Mouse (Mus musculus) frontal cortex, adult 2 months (tissue): ENCODE data around the gene Nphp1. TPM values are rescaled to one million over a fixed set of nuclear protein-coding genes. Genes with fewer than 3 reads are reported as not detected.

Experiments
- DNase-seq, 2 experiments: peaks; one replicate each; pipeline ENCODE4 v3.0.0; 2022; ENCODE audit warnings: low spot score in 1 of 2; ENCODE audit errors: extremely low spot score in 1 of 2
- polyA plus RNA-seq: library from polyadenylated mRNA; depleted of rRNA; stranded (reverse); fragments of >200 nt; gene quantifications from 2 replicates; pipeline ENCODE4 v1.2.3, GENCODE M21; 2012; rRNA removed

The Nphp1 gene
- 20.8 and 22.3 TPM in 2 replicates for polyA plus RNA-seq

DNA sequence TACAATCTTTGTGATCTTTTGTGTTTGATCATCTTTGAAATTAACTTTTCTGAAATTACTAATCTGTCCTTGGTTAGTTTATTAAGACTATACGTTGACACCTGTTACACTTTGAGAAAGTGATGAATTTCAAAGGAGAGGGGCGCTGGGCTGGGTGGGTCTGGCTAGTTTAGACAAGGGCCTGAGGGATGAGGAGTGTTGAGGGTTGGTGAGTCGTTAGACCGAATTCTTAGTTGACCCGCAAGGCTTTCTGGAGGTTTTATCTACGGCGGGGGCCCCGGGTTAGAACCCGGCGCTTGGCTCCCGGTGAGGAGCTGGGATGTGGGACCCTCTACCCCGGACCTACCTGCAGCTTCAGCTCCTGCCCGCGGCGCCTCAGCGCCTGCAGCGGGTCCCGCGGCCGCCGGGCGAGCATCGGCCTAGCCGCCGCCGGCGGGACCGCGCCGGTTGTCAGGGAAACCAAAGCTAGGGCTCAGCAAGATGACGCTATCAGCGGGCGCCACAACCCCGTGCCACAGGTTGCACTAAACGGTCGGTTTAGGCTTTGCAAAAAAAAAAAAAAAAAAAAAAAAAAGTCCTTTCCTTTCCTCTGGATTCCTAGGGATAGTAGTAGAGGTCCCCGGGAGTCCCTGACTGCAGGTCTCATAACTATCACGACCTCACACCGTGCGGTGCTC lies at the start of gene Nphp1:
Gene Nphp1 (minus strand): TSS at position 458 of the 677 bp plus-strand sequence.
- peak; percentile 56 to 88 for DNase-seq

GRCm38 (mm10) chr2:127832833-127833190 lies 44.1 kb upstream of the Nphp1 start:
- DNase-seq = peak in 1 of 2 experiments; percentile 19

GRCm38 (mm10) chr2:127832103-127832832 lies 43.6 kb upstream of the Nphp1 start:
- no peak for DNase-seq

DNA sequence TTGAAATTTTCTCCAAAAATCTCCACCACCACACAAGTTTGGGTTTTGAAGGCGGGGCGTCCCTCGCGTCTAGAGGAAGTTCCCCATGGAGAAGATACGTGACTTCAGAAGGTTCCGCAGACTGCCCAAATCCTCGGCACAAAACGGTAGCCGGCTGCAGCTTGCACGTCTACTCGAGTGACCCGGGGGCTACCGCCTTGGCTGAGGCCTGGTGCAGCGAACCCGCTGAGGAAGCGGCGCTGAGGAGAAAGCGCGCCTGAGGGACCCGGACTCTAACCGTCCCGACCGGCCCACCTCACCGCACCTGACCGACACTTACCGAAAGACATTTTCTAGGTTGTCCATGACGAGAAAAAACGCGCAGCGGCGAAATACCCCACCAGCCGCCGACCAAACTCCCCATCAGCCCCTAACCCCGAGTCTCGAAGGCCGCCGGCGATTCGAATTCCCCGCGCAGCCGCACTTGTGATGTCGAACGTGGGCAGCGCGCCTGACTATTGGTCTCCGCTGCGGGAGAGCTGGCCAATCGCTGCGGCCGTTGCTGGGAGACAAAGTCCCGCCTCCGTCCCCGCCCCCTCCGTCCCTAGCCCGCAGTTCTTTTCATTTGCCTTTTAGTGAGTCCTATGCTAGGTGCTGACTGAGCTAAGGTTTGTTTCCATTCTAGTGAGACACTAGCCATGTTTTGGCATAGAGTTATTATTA lies 42.9 kb upstream of the Nphp1 start, which contains the start of gene Bub1:
Gene Bub1 (minus strand): TSS at position 465 of the 702 bp plus-strand sequence.
- DNase-seq = peak; percentile 80 to 93

- DNase-seq = peak; percentile 86 to 96
Observed at GRCm38 (mm10) chr2:127791919-127792603, 3.4 kb upstream of the Nphp1 start, which contains the start of gene Mtln. Gene Mtln (minus strand): TSS chr2:127792488.

DNA sequence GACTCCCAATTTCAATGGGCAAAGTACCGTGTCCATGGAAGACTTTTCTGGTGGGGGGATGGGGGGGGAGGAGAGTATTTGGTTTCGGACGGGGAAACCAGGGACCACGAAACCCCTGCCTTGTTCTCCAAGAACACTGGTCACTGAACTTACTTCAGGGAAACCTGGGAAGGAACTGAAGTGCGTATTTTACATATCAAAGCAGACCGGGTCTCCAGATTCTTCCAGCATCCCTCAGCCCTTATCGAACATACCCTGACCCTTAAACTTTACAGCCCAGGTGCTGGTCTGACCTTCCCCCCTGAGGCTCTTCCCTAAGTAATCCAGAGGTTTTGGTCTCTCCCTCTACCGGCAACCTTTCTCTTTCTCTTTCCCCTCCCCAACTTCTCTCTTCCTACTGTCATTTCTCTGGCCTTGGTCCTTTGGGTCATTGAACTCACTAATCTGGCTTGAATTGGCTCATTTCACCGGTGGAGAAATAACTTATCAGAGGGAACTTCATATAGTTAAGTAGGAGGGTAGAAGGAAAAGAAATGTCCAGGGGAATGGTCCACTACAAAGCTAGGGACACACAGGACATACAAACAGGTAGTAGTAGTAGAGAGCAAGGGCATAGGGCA lies 1.1 kb upstream of the Nphp1 start:
- DNase-seq = no peak

GRCm38 (mm10) chr2:127789138-127789537 lies 441 bp upstream of the Nphp1 start:
- DNase-seq = peak in 1 of 2 experiments; percentile 19

DNA sequence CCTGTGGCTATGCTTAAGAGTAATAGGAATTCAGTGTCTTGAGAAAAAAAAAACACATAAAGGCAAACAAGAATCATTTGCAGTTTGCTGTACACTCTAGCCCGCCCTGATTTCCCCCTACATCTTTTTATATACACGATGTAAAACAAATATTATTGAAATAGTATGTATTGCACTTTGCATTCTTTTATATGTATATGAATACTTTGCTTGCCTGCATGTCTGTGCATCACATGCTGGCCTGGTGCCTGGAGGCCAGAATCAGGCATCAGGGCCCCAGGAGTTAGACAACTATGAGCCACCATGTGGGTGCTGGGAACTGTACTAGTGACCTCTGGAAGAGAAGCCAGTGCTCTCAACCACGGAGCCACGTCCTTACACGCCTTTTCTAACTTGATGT lies 1.5 kb downstream of the Nphp1 start:
- DNase-seq = no peak

DNA sequence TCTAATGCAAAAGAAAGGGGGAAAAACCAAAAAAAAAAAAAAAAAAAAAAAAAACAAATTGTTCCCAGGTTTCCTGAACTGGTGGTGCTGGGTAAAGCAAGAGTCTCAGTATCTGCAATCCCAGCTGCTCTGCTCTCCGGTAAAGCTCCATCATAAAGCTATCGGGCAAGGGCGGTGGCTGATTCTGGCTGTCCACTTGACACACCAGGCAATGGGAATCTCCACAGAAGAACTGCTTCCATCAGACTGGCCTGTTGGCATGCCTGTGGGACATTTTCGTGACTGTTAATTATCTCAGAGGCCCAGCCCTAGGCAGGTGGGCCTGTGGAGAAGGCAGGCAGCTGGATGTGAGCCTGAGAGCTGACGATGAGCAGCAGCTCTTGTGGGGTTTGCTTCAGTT lies 10.2 kb downstream of the Nphp1 start:
- no peak for DNase-seq

DNA sequence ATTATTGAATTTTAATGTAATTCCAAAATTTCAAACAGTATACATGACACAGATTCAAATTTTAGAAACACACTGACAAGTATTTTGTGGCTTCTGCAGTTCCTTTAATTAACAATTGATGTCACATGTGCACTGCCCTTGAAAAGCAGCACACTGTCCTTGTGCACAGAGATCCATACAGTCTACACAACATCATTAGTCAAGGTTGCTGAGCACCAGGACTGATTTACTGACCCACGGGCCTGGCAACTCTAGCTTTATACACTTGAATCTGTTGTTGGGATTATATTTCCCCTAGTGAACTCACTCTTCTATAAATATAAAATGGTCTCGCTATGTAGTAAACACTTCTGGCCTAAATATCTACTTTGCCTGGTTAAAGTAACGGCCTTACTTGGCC lies 13.7 kb downstream of the Nphp1 start:
- no peak for DNase-seq

- DNase-seq = no peak
Observed at GRCm38 (mm10) chr2:127774578-127774941, 14.1 kb downstream of the Nphp1 start.

DNA sequence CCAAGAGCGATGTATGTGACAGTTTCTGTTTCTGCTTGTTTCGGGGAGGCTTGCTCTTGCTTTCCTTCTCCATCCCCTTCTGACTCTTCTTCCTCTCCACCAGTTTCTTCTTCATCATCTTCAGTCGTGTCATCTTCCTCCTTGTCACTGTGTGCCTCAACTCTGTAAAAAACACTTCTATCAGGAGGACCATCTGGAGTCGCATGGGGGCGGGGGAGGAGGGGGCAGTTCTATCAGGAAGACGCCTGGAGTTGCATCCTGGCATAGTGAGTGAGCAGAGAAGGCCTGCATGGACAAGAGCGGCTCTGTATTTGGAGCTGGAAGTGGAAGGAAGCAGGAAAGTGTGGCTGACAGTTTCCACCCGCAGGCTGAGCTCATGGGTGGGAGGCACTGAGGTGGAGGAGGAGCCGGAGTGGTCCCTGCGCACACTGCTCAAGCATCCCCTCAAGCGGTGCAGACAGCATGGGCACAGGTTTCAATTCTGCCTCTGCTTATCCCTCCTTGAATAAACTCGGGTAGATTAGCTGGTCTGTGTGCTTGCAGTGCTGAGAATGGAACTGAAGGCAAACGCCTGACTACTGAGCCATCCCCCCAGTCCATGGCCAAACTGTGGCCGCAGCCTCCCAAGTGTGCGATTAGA lies 14.6 kb downstream of the Nphp1 start:
- no peak for DNase-seq

DNA sequence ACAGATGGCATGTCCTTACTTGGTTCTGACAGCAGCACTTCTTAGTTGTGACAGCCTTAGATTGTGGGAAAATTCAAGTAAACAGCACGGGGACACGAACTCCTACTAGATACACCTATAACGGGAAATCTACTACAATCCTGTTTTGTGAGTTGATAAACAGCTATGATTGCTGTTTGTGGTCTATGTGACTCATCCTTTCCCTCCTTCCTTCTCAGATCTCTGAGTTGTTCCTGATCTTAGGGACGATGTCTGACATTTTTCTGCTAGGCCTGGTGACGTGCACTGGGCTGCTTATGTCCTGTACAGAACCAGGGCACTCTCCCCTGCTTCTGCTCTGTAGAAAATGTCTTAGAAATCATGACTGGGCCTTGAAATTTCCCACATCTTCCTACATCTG lies 27.1 kb downstream of the Nphp1 start:
- no peak for DNase-seq

DNA sequence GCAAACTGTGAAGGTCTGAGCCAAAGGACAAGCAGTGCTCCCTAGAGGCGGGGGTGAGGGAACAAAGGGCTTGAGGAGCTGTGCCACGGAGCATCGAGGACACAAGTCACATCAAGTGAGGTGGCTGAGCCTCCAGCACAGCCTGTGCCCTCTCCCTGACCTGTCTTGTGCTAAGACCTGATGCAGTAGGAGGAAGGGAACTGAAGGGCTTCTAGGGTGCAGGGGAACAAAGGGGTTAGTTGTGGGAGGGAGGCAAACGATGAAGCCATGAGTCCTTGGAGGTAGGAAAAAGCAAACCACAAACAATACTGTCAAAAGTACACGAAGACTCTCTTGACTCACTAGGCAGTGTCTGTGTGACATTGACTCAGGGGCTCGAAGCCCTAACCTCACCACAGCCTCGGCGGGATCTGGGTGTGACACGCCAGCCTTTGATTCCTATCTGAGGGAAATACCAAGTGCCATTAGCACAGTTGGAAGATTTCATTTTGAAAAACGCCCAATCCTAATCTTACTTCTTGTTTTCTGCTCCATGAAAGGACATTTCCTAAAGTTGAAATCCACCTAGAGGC lies 28.2 kb downstream of the Nphp1 start:
- DNase-seq = no peak

DNA sequence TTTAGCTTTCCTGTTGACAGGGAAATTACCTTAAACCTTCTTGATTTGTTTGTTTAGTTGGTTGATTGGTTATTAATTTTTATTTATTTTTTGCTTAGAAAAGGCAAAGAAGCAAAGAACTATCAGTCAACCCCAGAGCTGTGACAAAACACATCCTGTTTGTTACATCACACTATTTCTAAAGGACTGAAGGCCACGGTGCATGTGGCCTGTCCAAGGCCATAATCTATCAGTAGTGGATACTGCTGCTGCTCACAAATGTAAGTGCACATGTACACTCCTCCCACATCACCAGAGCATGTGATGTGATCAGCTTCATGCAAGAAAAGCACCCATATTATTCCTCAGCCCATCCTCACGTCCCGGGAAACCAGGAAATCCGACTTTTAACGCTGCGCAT lies 28.7 kb downstream of the Nphp1 start:
- no peak for DNase-seq

GRCm38 (mm10) chr2:127759157-127759880 lies 29.4 kb downstream of the Nphp1 start:
- no peak for DNase-seq

DNA sequence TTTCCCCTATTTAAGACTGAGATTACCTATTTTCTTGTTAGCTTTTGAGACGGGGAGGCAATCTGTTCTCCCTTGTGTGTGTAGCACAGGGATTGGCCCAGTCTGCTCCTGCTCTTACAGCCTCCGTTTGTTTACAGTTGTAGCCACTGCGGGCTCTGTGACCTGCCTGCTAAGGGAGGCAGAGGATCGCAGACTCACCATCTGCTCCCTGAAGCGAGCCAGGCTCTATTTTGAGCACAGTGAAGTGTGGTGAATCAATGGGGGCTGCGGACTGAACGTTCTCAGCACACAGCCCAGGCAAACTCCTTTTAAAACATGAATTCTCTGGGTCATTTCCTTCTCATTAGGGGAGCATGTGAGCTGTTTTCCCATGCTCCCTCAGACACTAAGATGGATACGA lies 31.5 kb downstream of the Nphp1 start:
- peak; percentile 18 to 31 for DNase-seq

- no peak for DNase-seq
Observed at GRCm38 (mm10) chr2:127754113-127754512, 34.6 kb downstream of the Nphp1 start.
